Comparison of ENCODE assay signal across 11 mouse cellular contexts in the genomic region with DNA sequence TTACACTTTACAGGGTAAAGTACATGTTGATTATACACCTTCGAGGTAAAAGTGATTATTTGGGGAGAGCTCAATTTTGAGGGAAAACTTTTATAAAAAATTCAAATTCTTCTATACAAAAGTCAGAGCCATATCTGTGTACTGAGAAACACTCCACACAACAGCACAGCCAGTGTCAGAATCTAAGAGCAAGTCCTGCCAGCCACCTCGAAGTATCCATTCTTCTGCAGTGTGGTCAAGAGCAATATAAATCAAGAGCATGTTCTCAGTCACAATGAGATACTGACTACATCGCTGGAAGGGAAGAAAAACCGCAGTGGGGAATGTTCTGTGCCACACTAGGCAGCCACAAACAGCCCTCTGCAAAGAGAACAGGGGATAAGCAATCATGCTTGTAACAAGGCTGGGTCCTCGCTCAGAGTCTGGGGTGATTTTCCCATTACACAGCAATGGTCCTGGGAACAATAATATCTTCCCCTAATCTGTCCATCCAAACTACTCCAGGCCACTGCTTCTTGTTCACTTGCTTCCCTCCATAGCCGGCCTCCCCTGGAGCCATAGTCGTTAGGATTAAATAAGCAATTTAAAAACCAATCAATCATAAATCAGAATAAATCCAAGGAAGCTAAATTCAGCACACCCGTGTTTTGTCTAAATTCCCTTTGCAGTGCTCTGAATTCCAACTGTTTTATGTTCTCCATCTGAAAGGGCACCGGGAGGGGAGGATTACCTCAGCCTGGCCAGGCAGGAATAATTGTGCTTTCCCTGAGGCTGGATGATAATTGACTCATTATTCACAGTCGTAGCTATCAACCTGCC. TPM values are rescaled to one million over a fixed set of nuclear protein-coding genes. Genes with fewer than 3 reads are reported as not detected.
A peak's percentile ranks its signal among the peaks of the same experiment; 100 is the strongest.
DNase-seq lines count a peak whose midpoint lies in the region; ATAC-seq and TF ChIP-seq lines count a peak whose summit lies in the region.
"Had no signal": no experiment of that assay in that cellular context is flagged by ENCODE, and none has a peak within 500 bp of the region (broad histone marks: within the 10 kb centered on the region; RNA-seq: fewer than 3 reads in every experiment).

No protein-coding gene starts in this region.

- peak; percentile 46 for DNase-seq in thymus, postnatal 14 days
- DNase-seq in thymus, postnatal 36 days, result no peak
- DNase-seq in forebrain, embryonic 10.5 days (ENCODE audit: extremely low spot score, low spot score), result peak; percentile 62
- DNase-seq in limb, embryonic 11.5 days (ENCODE audit: low spot score), result peak; percentile 39
- DNase-seq in retina, postnatal 1 day, result peak; percentile 91
- no peak for DNase-seq in gastrocnemius, adult 2 months
- no peak for DNase-seq in heart, postnatal 14 days

- WGBS in forebrain, embryonic 10.5 days, result 24% methylated on average over 10 of the region's 10 CpGs
- 11% methylated on average over 10 of the region's 10 CpGs for WGBS in limb, embryonic 11.5 days
- 33% methylated on average over 10 of the region's 10 CpGs for WGBS in intestine, embryonic 16.5 days

- H3K9ac ChIP-seq in limb, embryonic 11.5 days (ENCODE audit: low read length), result no peak overlapping the region
- no peak overlapping the region for H3K9ac ChIP-seq in intestine, embryonic 16.5 days (ENCODE audit: low read depth, low read length)
- H3K9ac ChIP-seq: liver, embryonic 15.5 days had no signal

- ATAC-seq in limb, embryonic 11.5 days (ENCODE audit: insufficient number of reproducible peaks, low FRiP score, low TSS enrichment, low read depth), result peak; percentile 71
- no peak for ATAC-seq in intestine, embryonic 16.5 days

- peaks cover 41% of the 10 kb centered on the region for H3K4me1 ChIP-seq in forebrain, embryonic 10.5 days
- H3K4me1 ChIP-seq in limb, embryonic 11.5 days (ENCODE audit: control insufficient read depth, insufficient read depth, low read length), result peaks cover 11% of the 10 kb centered on the region
- peaks cover 4% of the 10 kb centered on the region; the same call in 1 of the 2 replicates for H3K4me1 ChIP-seq in intestine, embryonic 16.5 days (ENCODE audit: control insufficient read depth, insufficient read depth, low read length)
- H3K4me1 ChIP-seq: liver, embryonic 15.5 days had no signal

- H3K9me3 ChIP-seq in forebrain, embryonic 10.5 days, result no peaks in the 10 kb centered on the region; the same call in 1 of the 2 replicates
- no peaks in the 10 kb centered on the region for H3K9me3 ChIP-seq in limb, embryonic 11.5 days (ENCODE audit: control insufficient read depth, low read length)
- H3K9me3 ChIP-seq in intestine, embryonic 16.5 days (ENCODE audit: control insufficient read depth, low read length), result no peaks in the 10 kb centered on the region
- H3K9me3 ChIP-seq: liver, embryonic 15.5 days had no signal

- no peak overlapping the region for H3K4me3 ChIP-seq in forebrain, embryonic 10.5 days
- no peak overlapping the region for H3K4me3 ChIP-seq in limb, embryonic 11.5 days (ENCODE audit: low read depth, low read length)
- no peak overlapping the region for H3K4me3 ChIP-seq in intestine, embryonic 16.5 days (ENCODE audit: low read length)
- no peak overlapping the region for H3K4me3 ChIP-seq in gastrocnemius, adult 2 months
- H3K4me3 ChIP-seq: liver, embryonic 15.5 days had no signal

- no peak overlapping the region for H3K4me2 ChIP-seq in limb, embryonic 11.5 days (ENCODE audit: low read depth, severe bottlenecking)
- no peak overlapping the region for H3K4me2 ChIP-seq in intestine, embryonic 16.5 days (ENCODE audit: low read depth, low read length)
- H3K4me2 ChIP-seq: liver, embryonic 15.5 days had no signal

- no peaks in the 10 kb centered on the region for H3K27me3 ChIP-seq in forebrain, embryonic 10.5 days (ENCODE audit: poor library complexity, severe bottlenecking)
- no peaks in the 10 kb centered on the region for H3K27me3 ChIP-seq in limb, embryonic 11.5 days (ENCODE audit: control insufficient read depth, insufficient read depth, low read length)
- no peaks in the 10 kb centered on the region for H3K27me3 ChIP-seq in intestine, embryonic 16.5 days (replicated peaks; ENCODE audit: control insufficient read depth, insufficient read depth, low read length)
- H3K27me3 ChIP-seq: liver, embryonic 15.5 days had no signal

- intact Hi-C loops in gastrocnemius, adult 2 months (cut with DNase I), result no loop called here
- intact Hi-C loops in heart, postnatal 14 days (cut with DNase I), result no loop called here

- no peaks in the 10 kb centered on the region for H3K36me3 ChIP-seq in forebrain, embryonic 10.5 days (replicated peaks)
- H3K36me3 ChIP-seq in limb, embryonic 11.5 days (ENCODE audit: control insufficient read depth, insufficient read depth, low read length), result no peaks in the 10 kb centered on the region
- no peaks in the 10 kb centered on the region for H3K36me3 ChIP-seq in intestine, embryonic 16.5 days (ENCODE audit: control insufficient read depth, insufficient read depth, low read length)
- H3K36me3 ChIP-seq: liver, embryonic 15.5 days had no signal

- H3K27ac ChIP-seq in forebrain, embryonic 10.5 days, result peak overlapping the region; percentile 83
- H3K27ac ChIP-seq in limb, embryonic 11.5 days (replicated peaks; ENCODE audit: low read depth, low read length), result 0 out of 2 replicates have a peak overlapping the region, but pooled peaks have one; percentile 5
- H3K27ac ChIP-seq in intestine, embryonic 16.5 days (ENCODE audit: low read length), result no peak overlapping the region
- H3K27ac ChIP-seq in gastrocnemius, adult 2 months, result no peak overlapping the region
- H3K27ac ChIP-seq: liver, embryonic 15.5 days had no signal

- no peak for TF ChIP-seq CTCF in gastrocnemius, adult 2 months (IDR thresholded peaks at IDR 0.05)

RNA-seq across cellular contexts. Expression of a gene that starts 32.3 kb away (rescaled TPM):
- polyA plus RNA-seq in forebrain, embryonic 10.5 days (2016; fragmentation: Nextera tagmentation; extraction: Ambion mirVana), result not detected in 2 replicates
- 0.13 TPM in 1 of 2 replicates, not detected in the other for polyA plus RNA-seq in limb, embryonic 11.5 days (2014; fragmentation: Nextera tagmentation; extraction: Ambion mirVana)
- 0.04 and 0.06 TPM in 2 replicates for polyA plus RNA-seq in intestine, embryonic 16.5 days (2015; fragmentation: Nextera tagmentation; extraction: Ambion mirVana)
- total RNA-seq in gastrocnemius, adult 2 months (2021), result not detected
- total RNA-seq in heart, postnatal 14 days (2021), result 1 to 10 TPM in 1 of 2 experiments, under 1 TPM in 1; 0.14 to 2.4 TPM
- total RNA-seq: gastrocnemius, adult 8-10 months had no signal

RNA-seq across cellular contexts. Expression of a gene that starts 57.1 kb away (rescaled TPM):
- polyA plus RNA-seq in forebrain, embryonic 10.5 days (2016; fragmentation: Nextera tagmentation; extraction: Ambion mirVana), result not detected in 2 replicates
- polyA plus RNA-seq in limb, embryonic 11.5 days (2014; fragmentation: Nextera tagmentation; extraction: Ambion mirVana), result 0.56 and 0.87 TPM in 2 replicates
- 0.01 and 0.04 TPM in 2 replicates for polyA plus RNA-seq in intestine, embryonic 16.5 days (2015; fragmentation: Nextera tagmentation; extraction: Ambion mirVana)
- total RNA-seq in gastrocnemius, adult 2 months (2021), result not detected
- 10 to 100 TPM in 1 of 2 experiments, 1 to 10 TPM in 1; 1.1 to 29.2 TPM for total RNA-seq in heart, postnatal 14 days (2021)
- total RNA-seq: gastrocnemius, adult 8-10 months had no signal
- polyA plus RNA-seq: intestine, embryonic 14.5 days had no signal

RNA-seq across cellular contexts. Expression of a gene that starts 57.1 kb away (rescaled TPM):
- polyA plus RNA-seq in forebrain, embryonic 10.5 days (2016; fragmentation: Nextera tagmentation; extraction: Ambion mirVana), result 61.3 and 65.8 TPM in 2 replicates
- polyA plus RNA-seq in limb, embryonic 11.5 days (2014; fragmentation: Nextera tagmentation; extraction: Ambion mirVana), result 60.6 and 61.7 TPM in 2 replicates
- polyA plus RNA-seq in intestine, embryonic 16.5 days (2015; fragmentation: Nextera tagmentation; extraction: Ambion mirVana), result 46.4 and 49.2 TPM in 2 replicates
- 10 to 100 TPM; 79.3 to 89.4 TPM for total RNA-seq in gastrocnemius, adult 2 months (2021)
- total RNA-seq in heart, postnatal 14 days (2021), result 10 to 100 TPM; 69.2 to 69.8 TPM

Comparison
In these comparisons a context has a peak if more than half of its experiments do, and no peak if none do; other contexts are left out.
1. DNase-seq: peak in thymus, postnatal 14 days (single experiment), forebrain, embryonic 10.5 days (single experiment), limb, embryonic 11.5 days (single experiment) and retina, postnatal 1 day (single experiment); none in thymus, postnatal 36 days (0 of 2), gastrocnemius, adult 2 months (single experiment) and heart, postnatal 14 days (0 of 2).
2. H3K27ac ChIP-seq: peak in forebrain, embryonic 10.5 days (single experiment) and limb, embryonic 11.5 days (single experiment); none in intestine, embryonic 16.5 days (single experiment) and gastrocnemius, adult 2 months (single experiment).